Comparison of ENCODE assay signal across 28 mouse cellular contexts in the genomic region with DNA sequence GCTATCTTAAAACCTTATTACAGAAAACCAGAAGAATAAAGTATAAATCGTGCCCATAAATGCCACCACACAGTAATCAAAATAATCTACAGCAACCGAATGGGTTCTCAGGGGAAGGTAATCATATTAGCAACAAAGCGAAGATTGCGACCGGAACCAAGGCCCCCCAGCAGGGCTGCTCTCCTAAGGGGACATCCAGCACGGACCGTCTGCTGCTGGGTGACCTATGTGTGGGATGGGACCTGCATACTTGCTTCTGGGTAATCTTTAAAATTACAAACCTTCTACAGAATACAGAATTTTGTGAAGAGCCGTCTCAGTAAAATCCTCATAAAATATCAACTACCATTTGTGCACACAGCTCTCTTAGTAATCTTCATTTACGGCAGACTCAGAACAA.
"Had no signal": no experiment of that assay in that cellular context is flagged by ENCODE, and none has a peak within 500 bp of the region (broad histone marks: within the 10 kb centered on the region; RNA-seq: fewer than 3 reads in every experiment).

No protein-coding gene starts in this region.

- ATAC-seq: forebrain, embryonic 13.5 days; forebrain, embryonic 14.5 days; forebrain, embryonic 15.5 days; forebrain, embryonic 16.5 days; forebrain, postnatal 0 days had no signal

- H3K27ac ChIP-seq: embryonic facial prominence, embryonic 10.5 days; embryonic facial prominence, embryonic 12.5 days; embryonic facial prominence, embryonic 13.5 days; embryonic facial prominence, embryonic 15.5 days; forebrain, embryonic 10.5 days; forebrain, embryonic 12.5 days; forebrain, embryonic 13.5 days; forebrain, embryonic 15.5 days; gastrocnemius, adult 2 months; heart, adult 2 months had no signal

- H3K4me1 ChIP-seq: embryonic facial prominence, embryonic 12.5 days; embryonic facial prominence, embryonic 13.5 days; embryonic facial prominence, embryonic 15.5 days; forebrain, embryonic 12.5 days; forebrain, embryonic 13.5 days; forebrain, embryonic 15.5 days had no signal

- H3K4me2 ChIP-seq: embryonic facial prominence, embryonic 12.5 days; embryonic facial prominence, embryonic 13.5 days; embryonic facial prominence, embryonic 15.5 days; forebrain, embryonic 12.5 days; forebrain, embryonic 13.5 days; forebrain, embryonic 15.5 days had no signal

- DNase-seq: cerebellum, adult 2 months; cerebellum, adult 8-10 months; cerebellum, adult 9-10 months; cerebellum, adult 9-11 months; cerebellum, postnatal 10 days; cerebellum, postnatal 14 days; cerebellum, postnatal 25 days; cerebellum, postnatal 36 days; embryo, embryonic 11 days; forebrain, postnatal 0 days; gastrocnemius, adult 2 months; gastrocnemius, postnatal 10 days; gastrocnemius, postnatal 14 days; gastrocnemius, postnatal 25 days; gastrocnemius, postnatal 36 days; heart, adult 18-20 months; heart, adult 2 months had no signal

- H3K27me3 ChIP-seq: embryonic facial prominence, embryonic 13.5 days; embryonic facial prominence, embryonic 15.5 days; forebrain, embryonic 12.5 days; forebrain, embryonic 13.5 days; forebrain, embryonic 15.5 days had no signal

- H3K9ac ChIP-seq: embryonic facial prominence, embryonic 12.5 days; embryonic facial prominence, embryonic 13.5 days; embryonic facial prominence, embryonic 15.5 days; forebrain, embryonic 12.5 days; forebrain, embryonic 13.5 days; forebrain, embryonic 15.5 days; forebrain, postnatal 0 days had no signal

- H3K9me3 ChIP-seq: embryonic facial prominence, embryonic 10.5 days; embryonic facial prominence, embryonic 12.5 days; embryonic facial prominence, embryonic 13.5 days; embryonic facial prominence, embryonic 15.5 days; forebrain, embryonic 10.5 days; forebrain, embryonic 12.5 days; forebrain, embryonic 13.5 days; forebrain, embryonic 15.5 days had no signal

- H3K4me3 ChIP-seq: embryonic facial prominence, embryonic 10.5 days; embryonic facial prominence, embryonic 12.5 days; embryonic facial prominence, embryonic 13.5 days; embryonic facial prominence, embryonic 15.5 days; erythroblast, embryonic 14.5 days; forebrain, embryonic 10.5 days; forebrain, embryonic 12.5 days; forebrain, embryonic 13.5 days; forebrain, embryonic 15.5 days; gastrocnemius, adult 2 months; heart, adult 2 months had no signal
